Mouse (Mus musculus): ENCODE data around the gene Ttll6.
A peak's percentile ranks its signal among the peaks of the same experiment; 100 is the strongest.
"Not testable (repeated sequence)": the region's sequence is repeated elsewhere in the genome, so short reads cannot be mapped to it uniquely, and the experiment has no call there.

The Ttll6 gene

GRCm38 (mm10) chr11:96133239-96133865, at the start of gene Ttll6:
Ttll6 (plus strand) TSS chr11:96133786.
- peak; percentile 29 to 70 for DNase-seq (ENCODE audit: low spot score in 2 of 2)

DNA sequence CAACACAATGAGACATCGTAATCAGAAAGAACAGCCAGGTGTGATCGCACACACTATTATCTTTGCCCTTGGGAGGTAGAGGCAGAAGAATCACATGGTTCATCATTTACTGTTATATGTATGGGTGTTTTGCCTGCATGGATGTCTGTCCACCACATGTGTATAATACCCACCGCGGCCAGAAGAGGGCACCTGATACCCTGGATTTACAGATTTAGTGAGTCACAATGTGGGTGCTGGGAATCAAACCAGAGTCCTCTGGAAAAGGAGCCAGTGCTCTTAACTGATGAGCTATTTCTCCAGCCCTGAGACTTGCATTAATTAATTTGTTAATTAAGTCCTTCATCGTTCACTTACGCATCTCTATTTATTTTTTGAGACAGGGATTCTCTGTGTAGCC, 45.6 kb upstream of the Ttll6 start:
- DNase-seq (ENCODE audit: low spot score in 2 of 2), result no peak

GRCm38 (mm10) chr11:96091073-96091472, 42.5 kb upstream of the Ttll6 start:
- no peak for DNase-seq (ENCODE audit: low spot score in 2 of 2)

- DNase-seq (ENCODE audit: low spot score in 2 of 2), result no peak
These were observed 40.8 kb upstream of the Ttll6 start for GRCm38 (mm10) chr11:96092674-96093291.

- peak; percentile 27 to 48 for DNase-seq (ENCODE audit: low spot score in 2 of 2)
These were observed 40.2 kb upstream of the Ttll6 start for GRCm38 (mm10) chr11:96093361-96093760.

- DNase-seq (ENCODE audit: low spot score in 2 of 2), result no peak
These were observed 25.2 kb upstream of the Ttll6 start for GRCm38 (mm10) chr11:96108376-96108775.

DNA sequence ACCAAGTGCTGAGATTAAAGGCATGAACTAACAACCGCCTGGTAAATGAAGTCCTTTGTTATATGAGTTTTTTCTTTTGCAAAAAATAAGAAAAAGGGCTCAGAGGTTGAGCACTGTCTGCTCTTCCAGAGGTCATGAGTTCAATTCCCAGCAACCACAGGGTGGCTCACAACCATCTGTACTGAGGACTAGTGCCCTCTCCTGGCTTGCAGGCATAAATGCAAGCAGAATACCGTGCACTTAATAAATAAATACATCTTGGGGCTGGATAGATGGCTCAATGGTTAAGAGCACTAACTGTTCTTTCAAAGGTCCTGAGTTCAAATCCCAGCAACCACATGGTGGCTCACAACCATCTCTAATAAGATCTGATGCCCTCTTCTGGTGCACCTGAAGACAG, 22.6 kb upstream of the Ttll6 start:
- DNase-seq (ENCODE audit: low spot score in 2 of 2), result not testable (repeated sequence)

GRCm38 (mm10) chr11:96111751-96112150, 21.8 kb upstream of the Ttll6 start, which contains the start of gene Calcoco2:
Calcoco2 (minus strand) TSS chr11:96111964.
- no peak for DNase-seq (ENCODE audit: low spot score in 2 of 2)

- no peak for DNase-seq (ENCODE audit: low spot score in 2 of 2)
These were observed 19.5 kb upstream of the Ttll6 start for GRCm38 (mm10) chr11:96114077-96114476.

- DNase-seq (ENCODE audit: low spot score in 2 of 2), result no peak
These were observed 18.2 kb upstream of the Ttll6 start for GRCm38 (mm10) chr11:96115416-96115815.

- no peak for DNase-seq (ENCODE audit: low spot score in 2 of 2)
These were observed 17.5 kb upstream of the Ttll6 start for GRCm38 (mm10) chr11:96116116-96116515.

- not testable (repeated sequence) for DNase-seq (ENCODE audit: low spot score in 2 of 2)
These were observed 16.7 kb upstream of the Ttll6 start for GRCm38 (mm10) chr11:96116925-96117324.

DNA sequence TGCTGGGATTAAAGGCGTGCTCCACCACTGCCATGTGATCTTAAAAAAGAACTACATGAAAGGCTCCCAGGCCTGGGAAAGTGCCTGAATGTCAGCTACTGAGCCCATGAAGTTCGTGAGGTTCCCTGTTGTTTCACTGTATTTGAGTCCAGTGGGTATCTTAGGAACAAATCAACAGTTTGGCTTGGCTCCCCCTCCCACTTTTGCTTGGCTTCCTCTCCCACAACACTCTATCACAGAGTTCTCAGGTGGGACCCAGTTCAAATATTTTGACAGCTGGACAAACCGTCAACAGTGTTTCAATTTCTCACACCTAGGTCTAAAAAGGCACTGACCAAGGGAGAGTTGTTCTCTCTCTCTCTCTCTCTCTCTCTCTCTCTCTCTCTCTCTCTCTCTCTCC, 14.2 kb upstream of the Ttll6 start:
- DNase-seq (ENCODE audit: low spot score in 2 of 2), result no peak

GRCm38 (mm10) chr11:96122806-96123205, 10.8 kb upstream of the Ttll6 start:
- DNase-seq (ENCODE audit: low spot score in 2 of 2), result not testable (repeated sequence)

DNA sequence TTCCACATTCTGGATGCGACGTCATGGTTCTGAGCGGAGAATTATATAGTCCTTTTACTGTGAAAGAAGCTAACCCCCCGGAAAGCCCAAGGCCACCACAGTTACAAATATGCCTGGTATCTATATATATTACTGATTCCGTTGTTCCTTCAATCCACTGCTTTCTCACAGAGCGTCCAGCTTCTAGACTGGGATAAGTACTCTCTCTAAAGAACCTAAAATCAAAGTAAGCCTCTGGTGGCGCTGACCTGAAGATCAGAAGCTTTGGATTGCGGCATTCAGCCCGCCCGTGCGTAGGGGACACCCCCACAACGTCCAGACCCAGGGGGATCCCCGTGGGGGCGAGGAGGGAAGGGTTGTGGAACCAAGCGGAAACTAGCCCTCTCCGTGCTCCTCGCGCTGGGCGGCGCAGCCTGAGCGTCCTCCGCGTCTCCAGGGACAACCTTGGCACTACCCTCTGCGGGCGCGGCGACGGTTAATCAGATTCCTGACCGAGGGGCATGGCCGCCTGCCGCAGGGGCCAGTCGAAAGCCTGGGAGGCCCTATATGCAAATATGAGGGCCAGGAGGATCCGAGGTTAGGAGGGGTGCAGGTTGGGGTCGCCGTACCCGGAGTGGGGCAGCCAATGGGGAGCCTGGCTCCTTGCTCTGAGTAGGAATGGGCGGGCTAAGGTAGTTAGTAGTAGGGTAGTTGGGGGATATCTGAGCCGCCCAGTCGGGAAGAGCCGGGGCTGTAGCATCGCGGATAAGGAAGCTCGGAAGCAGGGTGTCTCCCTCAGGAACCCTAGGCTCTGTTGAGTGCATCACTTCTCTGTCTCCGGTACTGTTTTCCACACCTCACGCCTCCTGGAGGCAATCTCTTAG, 9.3 kb upstream of the Ttll6 start:
- peak; percentile 6 to 9 for DNase-seq (ENCODE audit: low spot score in 2 of 2)

DNA sequence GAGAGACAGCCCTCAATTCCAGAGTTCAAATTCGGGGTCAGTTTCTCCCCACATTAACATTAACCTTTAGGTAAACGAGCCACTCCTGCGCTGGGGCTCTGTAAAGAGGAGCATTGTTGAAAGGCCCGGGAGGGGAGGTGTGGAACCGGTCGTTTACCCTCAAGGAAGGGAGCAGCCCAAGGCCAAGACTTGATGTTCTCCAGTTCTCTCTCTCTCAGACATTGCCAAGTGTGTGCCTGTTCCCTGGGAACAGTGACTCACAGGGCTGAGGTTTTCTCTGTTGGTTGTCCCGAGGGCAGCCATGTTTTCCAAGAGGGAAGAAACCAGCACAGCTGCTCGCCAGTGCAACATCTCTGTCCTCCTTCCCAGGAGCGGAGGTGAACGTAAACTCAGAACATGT, 3.0 kb upstream of the Ttll6 start:
- no peak for DNase-seq (ENCODE audit: low spot score in 2 of 2)

- no peak for DNase-seq (ENCODE audit: low spot score in 2 of 2)
These were observed 2.3 kb downstream of the Ttll6 start for GRCm38 (mm10) chr11:96135847-96136246.

GRCm38 (mm10) chr11:96140726-96141175, 7.2 kb downstream of the Ttll6 start:
- no peak for DNase-seq (ENCODE audit: low spot score in 2 of 2)

DNA sequence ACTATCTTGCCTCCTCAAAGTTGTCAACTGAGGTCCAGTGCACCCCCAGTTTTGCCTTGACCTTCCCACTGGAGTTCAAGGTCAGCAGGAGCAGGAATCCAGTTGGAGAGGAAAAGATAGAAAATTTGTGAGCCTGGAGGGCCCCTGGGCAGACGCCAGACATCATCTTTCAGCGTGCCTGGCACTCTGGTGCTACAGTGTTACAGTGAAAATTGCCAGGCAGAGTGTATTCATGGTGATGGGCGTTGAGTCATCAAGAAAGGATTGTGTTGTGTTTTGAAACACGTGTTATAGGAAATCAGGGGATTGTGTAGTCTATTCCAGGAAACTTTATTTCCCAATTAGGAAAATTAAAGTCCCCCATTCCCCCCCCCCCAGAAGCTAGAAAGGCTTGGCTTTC, 10.2 kb downstream of the Ttll6 start:
- DNase-seq (ENCODE audit: low spot score in 2 of 2), result no peak

- peak; percentile 60 to 74 for DNase-seq (ENCODE audit: low spot score in 2 of 2)
These were observed 12.2 kb downstream of the Ttll6 start for GRCm38 (mm10) chr11:96145622-96146270.

DNA sequence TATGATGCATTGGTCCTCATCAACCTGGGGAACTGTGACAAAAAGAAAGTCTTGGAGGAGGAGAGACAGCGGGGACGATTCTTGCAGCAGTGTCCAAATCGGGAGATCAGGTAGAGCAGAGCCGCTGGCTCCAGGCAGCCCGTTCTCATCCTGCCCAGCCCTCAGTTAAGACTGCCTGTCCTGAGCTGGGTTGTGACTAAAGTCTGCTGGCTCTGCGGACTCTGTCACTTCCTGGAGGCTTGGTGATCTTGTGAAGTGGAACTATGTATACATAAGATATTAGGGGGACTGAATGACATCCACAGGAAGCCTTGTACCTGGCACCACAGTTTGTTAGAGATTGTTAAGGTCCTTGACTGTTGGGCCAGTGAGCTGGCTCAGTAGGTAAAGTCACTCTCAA, 13.9 kb downstream of the Ttll6 start:
- no peak for DNase-seq (ENCODE audit: low spot score in 2 of 2)

- no peak for DNase-seq (ENCODE audit: low spot score in 2 of 2)
These were observed 31.2 kb downstream of the Ttll6 start for GRCm38 (mm10) chr11:96164769-96165168.
